Mouse (Mus musculus) c-Kit-positive CD71-positive TER-119-positive erythroid progenitor cells, embryonic 14.5 days (primary cell): Measurements from ENCODE around the gene Rps8.
"Not testable (repeated sequence)": the region's sequence is repeated elsewhere in the genome, so short reads cannot be mapped to it uniquely, and the experiment has no call there.

Experiments
- DNase-seq: peaks from one replicate; pipeline ENCODE4 v3.0.0-alpha.2; 2013; ENCODE audit warnings: low spot score

The Rps8 gene

DNA sequence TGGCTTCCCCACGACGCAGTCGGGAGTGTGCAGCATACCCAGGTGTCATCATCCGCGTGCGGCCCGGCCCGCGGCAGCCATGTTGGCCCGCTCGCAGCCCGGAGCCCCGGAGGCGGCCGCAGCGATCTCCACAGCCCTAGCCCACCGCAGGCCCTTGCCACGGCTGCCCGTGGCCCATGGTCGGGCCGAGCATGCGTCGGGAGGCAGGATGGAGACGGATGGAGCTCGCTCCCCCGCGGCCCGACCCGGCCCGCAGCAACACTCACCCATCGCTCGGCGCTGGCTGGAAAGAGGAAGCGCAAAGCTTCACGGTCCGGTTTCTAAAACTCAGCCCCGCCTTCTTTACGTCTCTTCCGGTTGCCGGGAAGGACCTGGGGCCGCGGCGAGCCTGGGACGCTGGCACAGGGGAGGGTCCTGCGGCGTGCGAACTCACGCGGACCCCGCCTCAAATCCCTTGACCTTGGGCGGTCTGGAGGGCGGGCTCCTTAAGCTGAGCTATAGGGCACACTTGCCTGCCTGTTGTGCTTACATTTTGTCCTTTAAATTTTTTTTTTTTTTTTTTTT, at the start of gene Rps8:
Rps8 (minus strand) TSS at position 452 of the 564 bp plus-strand sequence.
- peak; percentile 77 for DNase-seq

DNA sequence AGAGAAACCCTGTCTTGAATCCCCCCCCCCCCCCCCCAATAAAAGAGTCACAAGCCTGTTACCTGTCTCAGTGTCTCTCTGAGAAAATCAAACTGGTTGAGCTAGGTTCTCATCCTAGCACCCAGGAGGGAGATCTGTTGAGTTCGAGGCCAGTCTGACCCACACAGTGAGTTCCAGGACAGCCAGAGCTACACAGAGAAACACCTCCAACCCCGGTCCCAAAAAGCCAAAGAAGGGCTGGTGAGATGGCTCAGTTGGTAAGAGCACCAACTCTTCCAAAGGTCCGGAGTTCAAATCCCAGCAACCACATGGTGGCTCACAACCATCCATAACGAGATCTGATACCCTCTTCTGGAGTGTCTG, 46.9 kb upstream of the Rps8 start:
- no peak for DNase-seq

DNA sequence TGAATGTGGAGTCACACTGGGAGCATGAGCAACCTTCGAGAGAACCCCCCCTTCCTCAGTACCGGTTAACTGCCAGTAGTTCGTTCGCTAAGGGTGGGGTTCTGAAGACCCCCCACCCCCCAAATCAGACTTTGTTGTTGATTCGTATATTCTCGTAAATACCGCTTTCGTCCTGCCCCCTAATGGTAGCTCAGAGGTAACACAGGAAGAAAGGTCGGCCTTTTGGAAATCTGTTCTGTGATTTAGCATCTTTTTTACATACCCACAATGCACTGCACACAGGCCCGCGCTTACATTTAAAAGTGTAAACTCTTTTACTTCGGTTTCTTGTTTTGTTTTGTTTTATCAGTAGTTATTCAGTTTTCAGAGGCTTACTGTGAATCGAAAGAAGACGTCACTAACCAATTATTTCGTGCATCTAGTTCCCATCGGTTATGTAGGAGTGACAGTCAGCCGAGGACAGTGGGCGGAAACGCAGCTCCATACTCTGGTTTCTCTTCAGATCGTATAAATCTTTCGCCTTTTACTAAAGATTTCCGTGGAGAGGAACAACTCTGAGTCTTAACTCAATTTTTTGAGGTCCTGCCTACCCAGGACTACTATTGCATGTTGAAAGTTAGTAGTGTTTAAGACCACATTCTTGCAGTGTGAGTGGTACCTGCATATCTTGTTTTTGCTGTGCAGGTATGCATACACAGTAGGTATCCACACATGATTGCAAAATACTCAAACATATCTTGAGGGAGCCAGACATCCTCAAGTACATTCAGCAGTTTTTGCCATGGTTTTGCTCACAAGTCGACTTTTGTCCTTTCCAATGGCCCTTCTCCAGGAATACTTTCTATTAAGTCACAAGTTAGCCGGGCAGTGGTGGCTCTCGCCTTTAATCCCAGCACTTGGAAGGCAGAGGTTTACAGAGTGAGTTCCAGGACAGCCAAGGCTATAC, 46.3 kb upstream of the Rps8 start:
- peak; percentile 67 for DNase-seq

DNA sequence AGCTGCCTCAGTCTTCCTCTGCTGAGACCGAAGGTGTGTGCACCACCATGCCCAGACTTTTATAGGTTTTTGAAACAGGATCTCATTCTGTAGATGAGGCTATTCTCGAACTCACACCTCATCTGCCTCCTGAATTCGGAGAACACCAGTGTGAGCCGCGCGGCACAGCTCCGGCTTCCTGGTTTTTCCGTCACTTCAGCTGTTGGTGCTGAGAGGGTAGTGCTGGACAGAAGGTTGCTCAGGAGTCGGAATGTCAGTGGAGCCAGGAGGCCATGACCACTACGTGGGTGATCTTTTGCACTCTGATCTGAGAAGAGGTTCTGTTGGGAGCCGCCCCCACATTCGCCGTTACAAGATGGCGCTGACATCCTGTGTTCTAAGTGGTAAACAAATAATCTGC, 35.8 kb upstream of the Rps8 start:
- no peak for DNase-seq

DNA sequence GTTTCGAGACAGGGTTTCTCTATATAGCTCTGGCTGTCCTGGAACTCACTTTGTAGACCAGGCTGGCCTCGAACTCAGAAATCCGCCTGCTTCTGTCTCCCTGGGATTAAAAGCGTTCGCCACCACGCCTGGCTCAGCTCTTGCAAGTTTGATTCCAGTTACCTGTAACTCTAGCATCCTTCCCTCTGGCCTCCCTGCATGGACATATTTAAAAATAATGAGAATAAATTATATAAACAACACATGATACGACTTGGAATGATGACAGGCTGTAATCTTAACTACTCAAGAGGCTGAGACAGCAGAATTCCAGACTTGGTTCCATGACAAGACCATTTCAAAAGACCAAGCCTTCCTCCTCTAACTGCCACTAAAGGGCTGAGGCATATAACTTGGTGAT, 34.6 kb upstream of the Rps8 start:
- DNase-seq: no peak

DNA sequence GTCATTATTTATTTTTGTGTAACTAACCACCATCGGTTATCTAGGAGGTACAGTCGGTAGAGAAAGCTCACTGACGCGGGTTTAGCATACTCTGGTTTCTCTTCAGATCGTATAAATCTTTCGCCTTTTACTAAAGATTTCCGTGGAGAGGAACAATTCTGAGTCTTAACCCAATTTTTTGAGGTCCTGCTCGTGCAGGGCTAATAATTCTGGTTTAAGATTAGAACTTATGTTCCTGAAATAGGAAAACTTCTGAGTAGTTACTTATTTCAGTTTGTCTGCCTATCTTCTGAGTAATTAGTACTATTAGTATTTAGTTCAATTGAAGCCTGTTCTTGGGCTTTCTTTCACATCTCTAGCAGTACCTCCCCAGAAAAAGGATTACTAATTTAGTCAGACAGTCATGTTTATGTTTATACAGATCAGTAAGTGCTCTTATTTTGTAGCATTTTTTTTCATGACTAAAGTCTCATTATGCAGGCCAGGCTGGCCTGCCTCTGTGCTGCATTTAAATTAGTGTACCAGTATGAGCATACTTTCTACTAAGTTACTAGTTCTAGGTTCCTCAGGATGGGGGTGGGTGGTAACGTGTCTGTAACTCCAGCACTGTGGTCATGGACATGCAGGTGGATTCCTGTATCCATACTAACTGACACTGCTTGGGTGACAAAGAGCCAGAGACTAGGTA, 34.0 kb upstream of the Rps8 start:
- DNase-seq: peak; percentile 77

DNA sequence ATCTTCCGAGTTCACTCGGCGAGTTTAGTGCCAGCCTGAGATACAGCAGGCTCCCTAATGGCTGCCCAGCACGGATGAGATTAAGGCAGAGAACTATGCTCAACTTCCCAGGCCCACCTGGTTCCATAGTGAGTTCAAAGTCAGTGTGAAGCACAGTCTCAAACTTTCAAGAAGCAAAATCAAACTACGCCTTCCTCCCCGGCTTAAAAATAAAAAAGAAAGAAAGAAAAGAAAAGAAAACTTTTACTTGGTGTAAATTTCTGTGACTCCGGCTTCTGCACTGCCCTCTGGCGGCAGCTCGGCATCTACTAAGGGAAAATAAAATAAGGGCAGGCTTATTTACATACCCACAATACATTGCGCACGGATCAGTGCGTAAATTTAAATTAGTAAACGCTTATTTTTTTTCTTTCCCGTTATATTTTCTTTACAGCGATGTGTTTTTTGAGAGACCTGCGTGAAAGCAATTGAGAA, 33.4 kb upstream of the Rps8 start:
- peak; percentile 87 for DNase-seq

DNA sequence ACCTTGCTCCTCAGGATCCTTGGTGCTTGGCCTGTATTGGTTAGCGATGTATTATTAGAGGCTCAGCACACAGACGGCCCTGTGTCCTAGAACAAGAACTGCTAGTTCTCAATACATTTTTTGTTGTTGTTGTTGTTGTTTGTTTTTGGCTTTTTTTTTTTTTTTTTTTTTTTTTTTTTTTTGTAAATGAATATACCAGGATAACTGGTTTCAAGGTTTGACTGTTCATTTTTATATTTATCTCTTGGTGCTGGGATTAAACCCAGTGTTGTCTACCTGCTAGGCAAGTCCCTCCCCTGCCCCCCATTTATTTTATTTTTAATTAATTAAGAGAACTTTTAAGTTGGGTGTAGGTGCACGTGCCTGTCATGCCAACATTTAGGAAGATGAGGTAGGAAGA, 32.9 kb upstream of the Rps8 start:
- no peak for DNase-seq

DNA sequence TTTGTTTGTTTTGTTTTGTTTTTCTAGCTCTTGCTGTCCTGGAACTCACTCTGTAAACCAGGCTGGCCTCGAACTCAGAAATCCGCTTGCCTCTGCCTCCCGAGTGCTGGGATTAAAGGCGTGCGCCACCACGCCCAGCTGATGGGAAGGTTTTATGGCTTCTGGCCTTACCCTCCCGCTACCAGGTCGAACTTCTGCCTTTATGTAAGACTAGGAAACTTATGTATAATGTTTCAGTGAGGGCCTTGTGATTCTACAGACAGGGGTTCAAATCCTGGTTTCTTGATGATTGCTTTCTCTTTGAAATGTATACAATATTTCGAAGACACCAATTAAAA, 26.7 kb upstream of the Rps8 start:
- not testable (repeated sequence) for DNase-seq

DNA sequence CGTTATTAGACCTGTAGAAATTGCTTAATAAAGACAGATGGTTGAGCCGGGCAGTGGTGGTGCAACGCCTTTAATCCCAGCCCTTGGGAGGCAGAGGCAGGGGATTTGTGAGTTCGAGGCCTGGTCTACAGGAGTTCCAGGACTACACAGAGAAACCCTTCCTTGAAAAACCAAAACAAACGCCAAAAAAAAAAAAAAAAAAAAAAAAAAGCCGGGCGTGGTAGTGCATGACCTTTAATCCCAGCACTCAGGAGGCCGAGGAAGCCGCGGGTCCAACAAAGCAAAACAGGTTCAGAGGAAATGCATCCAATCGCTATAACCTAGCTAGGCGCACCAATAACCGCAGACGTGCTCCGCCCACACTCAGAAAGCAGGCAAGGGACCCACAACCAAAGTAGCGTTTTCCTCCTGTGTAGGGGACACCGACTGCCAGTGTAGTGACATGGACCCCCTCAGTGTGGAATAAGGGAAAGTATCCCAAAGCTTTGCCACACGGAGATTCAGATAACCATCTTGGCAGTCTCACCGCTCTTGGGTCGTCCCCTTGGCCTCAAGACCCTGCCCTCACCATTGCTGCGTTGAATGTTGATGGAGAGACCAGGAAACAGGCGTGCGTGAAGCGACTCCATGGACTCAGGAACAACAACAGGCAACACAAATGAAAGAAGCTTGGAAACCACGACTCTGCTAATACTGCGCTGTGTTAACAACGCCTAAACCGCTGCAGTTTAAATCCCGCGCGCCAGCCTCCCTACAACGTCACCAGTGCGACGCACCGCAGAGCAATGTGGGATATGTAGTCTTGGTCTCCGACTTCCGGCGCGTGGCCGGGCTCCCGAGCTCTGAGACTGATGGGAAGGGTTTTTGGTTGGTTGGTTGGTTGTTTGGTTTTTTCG, 26.1 kb upstream of the Rps8 start, which contains the start of gene Kif2c:
Kif2c (minus strand) TSS at position 777 of the 896 bp plus-strand sequence.
- DNase-seq: peak; percentile 91

DNA sequence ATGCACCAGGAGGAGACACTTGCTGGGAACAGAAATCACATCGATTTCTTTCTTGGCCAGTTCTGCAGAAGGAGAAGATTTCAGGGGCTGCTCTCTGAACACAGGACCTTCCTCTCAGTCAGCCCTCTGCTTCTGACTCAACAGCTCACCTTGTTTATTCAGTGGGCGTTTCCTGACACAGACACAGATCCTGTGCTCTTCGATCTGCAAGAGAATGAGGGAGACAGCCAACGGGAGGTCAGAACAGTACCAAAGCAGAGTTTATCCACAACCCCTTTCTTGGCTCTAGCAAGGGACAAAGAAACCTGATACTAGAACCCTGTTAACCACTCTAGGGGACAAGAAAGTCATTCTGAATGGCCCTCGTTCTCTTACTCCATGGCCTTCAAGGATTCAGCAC, 13.9 kb upstream of the Rps8 start:
- DNase-seq: no peak

DNA sequence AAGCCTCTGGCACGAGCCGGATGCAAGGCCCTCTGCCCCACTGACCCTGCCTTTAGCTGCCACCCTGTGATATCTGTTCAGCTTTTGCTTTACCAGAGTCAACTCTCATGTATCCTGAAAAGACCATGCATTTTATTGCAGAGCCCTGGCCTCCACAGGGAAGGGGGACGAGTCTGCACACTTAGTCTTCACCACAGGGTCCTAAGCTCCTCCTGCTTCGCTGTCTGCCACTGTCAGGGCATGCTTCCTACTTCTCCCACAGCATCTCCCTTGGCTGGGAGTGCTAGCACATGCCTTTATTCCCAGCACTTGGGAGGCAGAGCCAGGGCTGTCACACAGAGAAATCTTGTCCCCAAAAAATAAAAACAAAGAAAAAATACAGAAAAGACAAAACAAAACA, 5.1 kb upstream of the Rps8 start:
- DNase-seq: no peak

DNA sequence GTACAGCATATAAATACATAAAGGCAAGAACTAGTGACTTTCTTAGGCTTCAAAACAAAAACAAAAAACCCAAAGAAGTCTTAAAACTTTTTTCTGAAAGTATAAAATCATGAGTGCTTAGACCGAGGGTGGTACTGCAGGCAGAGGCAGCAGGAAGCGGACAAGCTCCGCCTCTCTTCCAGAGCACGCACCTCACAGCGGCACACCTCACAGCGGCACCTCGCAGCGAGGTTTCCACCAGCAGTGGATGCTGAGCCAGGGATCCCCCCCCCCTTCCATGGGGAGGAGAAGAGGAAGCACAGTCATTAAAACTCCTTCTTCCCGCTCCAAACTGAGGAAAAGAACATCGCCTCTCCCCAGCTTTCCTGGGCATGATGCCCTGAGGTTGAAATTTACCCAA, 3.6 kb upstream of the Rps8 start:
- DNase-seq: no peak

DNA sequence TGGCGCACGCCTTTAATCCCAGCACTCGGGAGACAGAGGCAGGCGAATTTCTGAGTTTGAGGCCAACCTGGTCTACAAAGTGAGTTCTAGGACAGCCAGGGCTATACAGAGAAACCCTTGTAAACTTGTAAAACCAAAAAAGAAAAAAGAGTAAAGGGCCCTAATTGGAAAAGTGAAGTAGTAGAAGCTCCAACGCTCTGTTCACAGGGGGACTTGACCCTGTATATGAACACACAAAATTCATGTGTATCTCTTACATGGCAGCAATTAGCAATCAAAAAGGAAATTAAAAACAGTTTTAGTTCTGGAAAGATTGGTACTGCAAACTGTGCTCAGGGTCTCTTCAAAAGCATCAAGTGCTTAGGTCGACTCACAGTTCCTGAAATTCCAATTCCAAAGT, 329 bp upstream of the Rps8 start:
- no peak for DNase-seq

DNA sequence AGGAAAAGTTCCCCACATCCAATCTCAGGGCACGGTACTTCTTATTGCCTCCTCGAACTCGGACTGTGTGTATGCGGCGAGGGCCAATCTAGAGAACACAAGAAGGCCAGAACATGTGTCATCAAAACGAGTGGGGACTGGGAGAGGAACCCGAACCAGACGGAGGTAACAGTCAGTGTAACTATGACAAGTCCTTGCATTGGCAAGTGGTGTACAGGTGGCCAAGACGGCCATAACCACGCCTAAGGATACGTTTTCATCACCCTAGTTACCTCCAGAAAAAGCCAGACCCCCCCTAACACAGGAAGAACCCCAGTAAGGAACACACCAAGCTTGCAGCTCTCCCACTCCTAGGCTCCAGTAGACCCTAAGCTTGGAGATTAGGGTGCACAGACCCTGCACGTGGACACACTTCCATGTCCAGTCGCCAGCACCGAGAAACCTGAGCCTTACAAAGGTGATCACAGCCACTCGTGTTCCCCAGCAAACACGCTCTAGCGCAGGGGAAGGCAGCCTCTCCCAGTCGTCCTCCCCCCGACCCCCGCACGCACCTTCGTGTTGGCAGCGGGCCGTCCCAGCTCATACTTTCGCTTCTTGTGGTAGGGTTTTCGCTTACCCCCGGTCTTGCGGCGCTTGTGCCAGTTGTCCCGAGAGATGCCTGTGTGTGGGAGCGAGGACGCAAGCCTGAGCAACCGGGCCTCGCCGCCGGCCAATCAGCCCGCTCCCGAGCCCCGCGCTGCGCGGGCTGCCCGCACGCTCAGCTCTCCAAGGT, 837 bp downstream of the Rps8 start:
- DNase-seq: no peak

DNA sequence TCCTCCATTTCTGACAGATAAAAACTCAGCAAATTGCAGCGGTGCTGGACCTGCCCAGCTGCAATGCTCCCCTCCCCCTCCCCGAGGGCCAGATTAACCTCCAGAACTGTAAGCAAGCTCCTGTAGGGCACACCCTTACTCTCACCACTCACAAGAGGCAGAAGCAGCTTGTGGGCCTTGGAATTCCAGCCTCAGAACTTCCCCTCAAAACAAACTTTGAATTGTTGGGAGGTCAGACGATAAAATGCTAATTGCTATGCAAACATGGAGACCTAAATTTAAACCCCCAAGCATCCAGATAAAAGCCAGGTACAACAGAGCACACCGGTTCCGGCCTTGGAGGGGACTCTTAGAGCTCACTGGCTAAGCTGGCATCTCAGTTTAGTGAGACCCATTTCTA, 3.3 kb downstream of the Rps8 start:
- DNase-seq: no peak

DNA sequence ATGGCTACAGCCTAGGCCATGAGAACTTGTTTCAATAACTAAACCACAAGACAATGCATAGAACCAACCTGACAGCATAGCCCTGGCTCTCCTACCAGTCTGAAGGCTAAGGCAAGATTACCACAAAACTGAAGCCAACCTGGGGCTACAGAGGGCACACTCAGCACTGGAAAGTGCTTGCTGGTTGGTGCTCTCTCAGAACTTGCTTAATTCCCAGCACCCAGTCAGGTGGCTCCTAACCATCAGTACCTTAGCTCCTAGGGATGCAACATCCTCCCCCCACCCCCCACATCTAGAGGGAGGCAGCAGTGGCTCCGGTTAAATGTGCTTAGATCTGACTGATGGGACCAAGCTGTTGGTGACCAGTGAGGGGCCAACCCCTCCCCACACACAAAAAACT, 4.6 kb downstream of the Rps8 start:
- no peak for DNase-seq

DNA sequence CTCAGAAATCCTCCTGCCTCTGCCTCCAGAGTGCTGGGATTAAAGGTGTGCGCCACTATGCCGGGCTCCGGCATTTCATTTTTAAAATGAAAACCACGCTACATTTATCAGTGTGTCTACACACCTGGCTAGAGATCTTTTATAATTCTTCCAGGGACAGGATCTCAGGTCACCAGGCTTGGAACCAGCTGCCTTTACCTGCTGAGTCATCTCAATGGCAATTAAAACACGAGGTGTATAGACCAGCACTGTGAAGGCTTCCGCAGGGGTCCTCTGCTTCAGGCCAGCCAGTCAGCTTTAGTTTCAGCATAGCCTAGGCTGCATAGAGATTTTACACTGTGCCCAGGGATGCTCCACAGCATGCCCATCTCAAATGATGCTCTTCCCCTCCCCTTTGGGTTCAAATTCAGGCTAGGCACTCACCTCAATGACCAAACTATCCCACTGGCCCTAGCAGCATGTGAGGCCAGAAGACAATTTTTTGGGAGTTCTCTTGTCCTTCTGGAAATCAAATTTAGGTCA, 5.8 kb downstream of the Rps8 start:
- DNase-seq: no peak

DNA sequence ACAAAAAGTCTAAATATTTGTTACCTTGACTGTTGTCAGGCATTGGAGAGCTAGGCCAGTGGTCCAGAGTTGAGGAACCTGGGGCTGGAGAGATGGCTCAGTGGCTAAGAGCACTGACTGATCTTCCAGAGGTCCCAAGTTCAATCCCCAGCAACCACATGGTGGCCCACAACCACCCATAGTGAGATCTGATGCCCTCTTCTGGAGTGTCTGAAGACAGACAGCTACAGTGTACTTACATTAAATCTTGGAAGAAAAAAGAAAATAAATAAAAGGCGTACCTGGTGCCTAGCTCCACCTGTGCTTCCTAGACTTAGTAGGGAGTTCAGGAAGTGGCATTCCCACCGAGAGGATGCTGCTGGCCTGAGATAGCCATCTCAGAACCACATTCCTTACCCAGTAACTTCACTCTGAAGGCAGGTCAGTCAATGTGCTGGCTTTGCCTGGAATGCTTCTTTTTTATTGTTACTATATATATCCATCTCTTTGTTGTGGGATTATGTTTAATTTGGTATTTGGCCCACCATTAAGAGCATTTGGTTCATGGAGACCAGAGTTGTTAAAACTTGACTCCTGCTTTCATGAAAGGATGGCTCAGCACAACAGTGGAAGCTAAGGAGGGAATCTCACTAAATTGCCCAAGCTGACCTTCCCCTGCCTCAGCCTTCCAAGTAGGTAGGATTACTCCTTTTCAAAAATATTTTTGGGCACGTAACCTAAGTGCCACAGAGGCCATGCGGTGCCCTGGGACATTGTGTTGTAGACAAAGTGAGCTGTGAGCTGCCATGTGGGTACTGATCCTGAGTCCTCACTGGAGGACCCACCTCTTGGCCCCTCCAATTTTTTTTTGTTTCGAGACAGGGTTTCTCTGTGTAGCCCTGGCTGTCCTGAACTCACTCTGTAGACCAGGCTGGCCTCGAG, 6.5 kb downstream of the Rps8 start:
- no peak for DNase-seq

DNA sequence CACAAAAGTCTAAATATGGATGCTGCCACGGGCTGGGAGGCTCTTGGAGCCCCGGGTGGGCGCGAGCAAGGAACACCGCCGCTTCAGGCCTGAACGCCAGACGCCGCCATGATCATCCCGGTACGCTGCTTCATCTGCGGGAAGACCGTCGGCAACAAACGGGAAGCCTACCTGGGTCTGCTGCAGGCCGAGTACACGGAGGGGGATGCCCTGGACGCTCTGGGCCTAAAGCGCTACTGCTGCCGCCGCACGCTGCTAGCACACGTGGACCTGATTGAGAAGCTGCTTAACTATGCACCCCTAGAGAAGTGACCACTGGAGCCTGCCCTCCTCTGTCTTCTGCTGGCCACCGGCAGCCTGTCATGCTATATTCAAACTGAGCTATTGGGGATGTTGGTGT, 7.2 kb downstream of the Rps8 start:
- no peak for DNase-seq
